Mouse (Mus musculus) cerebellum, adult (tissue): ENCODE data around the gene Abca4.
A peak's percentile ranks its signal among the peaks of the same experiment; 100 is the strongest.

Source experiments
- ATAC-seq: cut with Nextera tagmentation; 2 replicates; pipeline ENCODE4 v1.9.2; 2017; ENCODE audit warnings: mild to moderate bottlenecking, moderate library complexity, mixed read lengths; ENCODE audit not compliant: insufficient number of reproducible peaks, low FRiP score, low TSS enrichment

Abca4 gene

DNA sequence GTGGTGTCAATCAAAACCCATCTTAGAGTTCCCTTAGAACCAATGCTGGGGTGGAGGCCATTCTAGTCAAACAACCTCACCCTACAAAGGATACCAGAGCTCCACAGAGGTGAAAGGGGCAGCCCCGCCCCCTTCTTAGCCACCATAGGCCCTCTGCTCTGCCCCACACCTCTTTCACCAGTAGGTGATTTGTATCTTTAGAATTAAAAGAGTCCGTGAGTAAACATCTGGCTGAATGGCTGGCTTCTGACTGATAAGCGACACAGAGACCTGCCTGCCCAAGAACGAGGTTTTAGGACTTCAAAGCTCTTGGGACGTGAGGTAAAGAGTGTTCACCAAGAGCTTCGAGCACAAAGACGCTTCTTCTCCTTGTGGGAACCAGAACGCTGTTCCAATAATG is 62.7 kb downstream of the Abca4 start:
- no peak for ATAC-seq

GRCm38 (mm10) chr3:122107643-122108194 is 63.5 kb downstream of the Abca4 start:
- ATAC-seq: no peak

DNA sequence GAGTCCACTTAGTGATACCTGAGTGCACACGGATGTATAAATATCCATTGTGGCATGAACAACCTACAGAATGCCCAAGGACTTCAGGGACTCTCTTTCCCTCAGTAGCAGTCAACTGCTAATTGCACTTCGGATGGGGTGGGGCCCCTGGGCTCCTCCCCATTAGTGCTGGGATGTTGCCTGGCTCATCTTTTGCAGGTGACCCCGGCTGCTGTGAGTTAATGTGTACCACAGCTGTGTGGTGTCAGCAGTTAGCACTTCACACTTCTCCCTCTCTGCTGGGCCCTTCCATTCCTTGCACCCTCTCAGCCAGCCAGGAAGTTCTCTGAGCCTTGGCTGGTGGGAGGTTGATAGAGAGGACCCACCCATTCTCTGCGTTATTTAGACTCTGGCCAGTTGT is 65.2 kb downstream of the Abca4 start:
- no peak for ATAC-seq

- ATAC-seq: no peak
Measured at GRCm38 (mm10) chr3:122111141-122111981, 67.1 kb downstream of the Abca4 start.

DNA sequence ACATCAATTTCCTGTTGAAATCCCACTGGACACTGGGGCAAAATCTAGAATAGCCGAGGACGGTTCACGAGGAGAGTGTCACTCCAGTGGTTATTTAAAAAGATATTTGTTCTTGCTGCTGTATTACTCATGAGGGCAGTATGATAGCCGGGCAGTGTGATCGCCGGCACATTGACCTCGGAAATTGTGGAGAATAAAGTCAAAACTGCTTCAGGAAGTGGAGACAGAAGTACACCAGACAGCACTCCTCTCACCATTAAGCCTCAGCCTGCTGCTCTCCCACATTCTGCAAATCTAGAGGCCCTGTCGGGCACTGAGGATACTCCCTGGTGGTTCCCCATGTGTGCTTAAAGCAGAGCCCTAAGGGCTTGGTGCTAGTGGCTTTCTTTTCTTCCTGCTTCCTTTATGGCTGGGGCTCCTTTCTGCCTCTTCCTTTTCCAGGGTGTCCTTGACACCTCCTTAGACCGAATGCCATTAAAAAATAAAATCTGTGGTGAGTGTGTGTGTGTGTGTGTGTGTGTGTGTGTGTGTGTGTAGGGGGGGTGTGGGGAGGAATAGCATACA is 74.5 kb downstream of the Abca4 start:
- no peak for ATAC-seq

GRCm38 (mm10) chr3:122119733-122120132 is 75.5 kb downstream of the Abca4 start:
- ATAC-seq: no peak

- ATAC-seq: no peak
Measured at GRCm38 (mm10) chr3:122120217-122120616, 76.0 kb downstream of the Abca4 start.

DNA sequence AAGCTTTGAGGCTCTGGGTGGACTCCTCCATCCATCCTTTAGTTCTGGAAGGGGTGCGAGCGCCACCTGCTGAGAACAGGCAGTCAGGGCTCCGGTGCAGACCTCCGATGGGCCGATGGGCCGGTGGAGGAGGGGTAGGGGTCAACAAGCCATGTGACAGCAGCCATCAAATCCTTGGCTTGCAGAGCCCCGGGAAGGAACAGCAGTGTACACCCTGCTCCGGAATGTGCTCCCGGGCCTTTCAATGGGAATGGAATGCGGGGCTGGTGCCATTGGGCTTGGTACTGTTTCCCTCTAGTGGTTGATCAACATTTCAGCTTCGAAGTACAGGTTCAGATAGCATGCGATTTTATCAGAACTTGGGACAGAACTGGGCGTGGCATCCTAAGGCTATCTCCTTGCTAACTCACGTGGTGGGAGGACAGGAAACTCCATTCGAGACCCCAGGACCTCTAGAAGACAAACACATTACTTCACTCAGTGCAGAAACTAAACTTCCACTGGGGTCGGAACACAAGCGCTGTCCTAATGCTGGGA is 78.0 kb downstream of the Abca4 start:
- ATAC-seq: peak; percentile 89

GRCm38 (mm10) chr3:122122838-122123237 is 78.6 kb downstream of the Abca4 start:
- no peak for ATAC-seq

DNA sequence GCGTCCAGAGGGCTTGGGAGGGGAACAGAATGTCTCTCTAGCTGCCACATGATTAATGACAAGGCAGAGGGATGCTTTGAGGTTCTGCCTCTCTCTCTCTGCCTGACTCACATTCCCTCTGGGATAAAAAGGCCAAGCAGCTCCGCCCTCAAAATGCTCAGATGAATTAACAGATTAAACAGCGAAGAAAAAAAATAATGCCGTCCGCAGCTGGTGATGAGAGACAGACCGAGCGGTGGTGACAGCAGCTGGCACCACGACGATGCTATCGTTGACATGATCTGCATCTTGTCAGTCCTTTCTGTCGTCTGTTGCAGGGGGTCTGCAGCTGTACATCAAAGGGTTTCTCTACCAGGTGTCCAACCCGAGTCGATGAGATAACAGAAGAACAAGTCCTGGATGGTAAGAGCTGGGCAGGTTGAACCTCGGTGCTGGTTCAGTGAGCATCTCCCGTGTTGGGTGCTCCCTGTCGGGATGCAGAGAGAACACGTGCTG is 84.8 kb downstream of the Abca4 start:
- ATAC-seq: no peak

- ATAC-seq: no peak; the same call in 1 of the 2 replicates
Measured at GRCm38 (mm10) chr3:122130771-122131170, 86.5 kb downstream of the Abca4 start.

- ATAC-seq: no peak
Measured at GRCm38 (mm10) chr3:122131633-122132032, 87.4 kb downstream of the Abca4 start.

DNA sequence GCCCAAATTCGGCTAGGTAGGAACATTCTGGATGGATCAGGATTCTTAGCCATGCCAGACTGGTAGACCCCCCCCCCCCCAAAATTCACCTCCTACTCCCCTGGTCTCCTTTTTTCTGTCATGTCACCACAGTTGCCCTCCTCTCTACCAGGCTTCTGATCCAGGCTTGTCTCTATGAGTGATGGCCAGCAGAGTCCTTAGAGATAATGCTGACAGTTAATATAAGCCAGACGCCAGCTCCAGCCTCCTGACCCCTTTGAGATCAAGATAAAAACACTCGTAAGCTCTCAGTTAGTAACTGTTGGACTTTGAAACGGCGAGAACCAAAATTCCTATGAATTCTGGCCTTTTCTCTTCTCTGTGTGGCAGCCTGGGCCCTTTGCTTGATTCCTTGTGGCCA is 89.0 kb downstream of the Abca4 start:
- no peak for ATAC-seq

GRCm38 (mm10) chr3:122133840-122134239 is 89.6 kb downstream of the Abca4 start:
- ATAC-seq: no peak

- ATAC-seq: peak; percentile 71
Measured at GRCm38 (mm10) chr3:122140589-122141400, 96.6 kb downstream of the Abca4 start.

DNA sequence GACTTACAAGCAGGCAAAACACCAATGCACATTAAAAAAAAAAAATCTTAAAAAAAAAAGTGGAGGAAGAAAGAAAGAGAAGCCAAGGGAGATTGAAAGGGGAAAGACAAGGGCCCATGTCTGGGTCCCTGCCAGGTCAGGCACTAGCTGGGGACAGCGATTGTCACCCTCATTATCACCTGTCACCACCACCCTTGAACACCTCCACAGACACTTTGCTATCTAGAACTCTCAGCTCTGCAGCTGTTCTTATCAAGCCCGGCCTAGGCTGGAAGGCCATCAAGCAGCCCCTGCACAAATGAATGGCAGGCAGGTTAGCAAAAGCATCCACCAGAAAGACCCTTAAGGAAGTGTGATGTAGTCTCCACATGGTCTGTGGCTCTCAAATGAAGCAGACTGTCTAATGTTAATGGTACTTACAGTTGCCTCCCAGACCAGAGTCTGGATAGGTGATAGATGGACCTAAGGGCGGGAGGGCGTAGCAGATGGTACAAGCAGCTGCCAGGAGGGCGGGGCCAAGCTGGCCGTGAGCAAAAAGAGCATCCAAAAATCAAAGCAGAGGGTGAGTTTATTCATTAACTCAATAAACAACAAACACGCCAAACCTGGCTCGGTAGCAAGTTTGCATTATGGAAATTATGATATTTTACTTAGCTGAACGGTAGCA is 98.1 kb downstream of the Abca4 start:
- ATAC-seq: no peak

GRCm38 (mm10) chr3:122143432-122143831 is 99.2 kb downstream of the Abca4 start:
- ATAC-seq: no peak

- no peak for ATAC-seq
Measured at GRCm38 (mm10) chr3:122145430-122145829, 101.2 kb downstream of the Abca4 start.

DNA sequence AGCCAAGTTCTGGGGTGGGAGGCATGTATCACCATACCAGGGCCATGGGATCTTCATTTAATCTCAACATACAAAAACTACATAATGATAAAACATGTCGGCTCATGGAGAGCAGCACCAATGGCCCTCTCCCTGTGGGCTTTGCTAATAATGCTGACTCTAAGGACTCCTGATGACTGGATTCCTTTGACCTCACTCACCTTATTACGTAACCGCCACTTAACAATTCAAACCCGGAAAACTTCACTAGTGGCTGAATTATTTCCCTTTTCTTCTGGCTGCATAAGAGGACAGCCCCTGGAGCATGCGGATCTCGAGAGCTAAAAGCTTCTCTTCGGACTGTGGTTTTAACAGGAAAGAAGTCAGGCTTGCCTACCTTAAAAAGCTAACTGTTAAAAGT is 106.6 kb downstream of the Abca4 start:
- ATAC-seq: no peak

DNA sequence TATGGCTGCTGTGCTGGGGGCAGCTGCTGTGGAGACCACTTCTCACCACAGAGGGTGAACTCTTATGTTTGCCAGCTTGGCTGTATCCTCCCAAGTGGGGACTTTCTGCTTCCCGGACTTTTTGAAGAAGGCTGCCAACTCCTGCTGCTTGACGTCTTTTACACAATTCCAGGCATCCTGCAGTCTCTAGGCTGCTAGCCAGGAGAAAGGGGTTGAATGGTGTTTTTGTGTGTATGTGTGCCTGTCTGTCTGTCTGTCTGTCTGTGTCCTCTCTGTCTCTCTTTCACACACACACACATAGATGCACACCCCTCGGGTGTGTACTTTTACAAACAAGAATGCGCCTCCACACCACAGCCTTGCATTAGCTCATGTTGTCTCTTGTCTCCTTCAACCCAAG is 108.2 kb downstream of the Abca4 start:
- no peak for ATAC-seq
